Comparison of ENCODE assay signal across 23 mouse cellular contexts in the genomic region with DNA sequence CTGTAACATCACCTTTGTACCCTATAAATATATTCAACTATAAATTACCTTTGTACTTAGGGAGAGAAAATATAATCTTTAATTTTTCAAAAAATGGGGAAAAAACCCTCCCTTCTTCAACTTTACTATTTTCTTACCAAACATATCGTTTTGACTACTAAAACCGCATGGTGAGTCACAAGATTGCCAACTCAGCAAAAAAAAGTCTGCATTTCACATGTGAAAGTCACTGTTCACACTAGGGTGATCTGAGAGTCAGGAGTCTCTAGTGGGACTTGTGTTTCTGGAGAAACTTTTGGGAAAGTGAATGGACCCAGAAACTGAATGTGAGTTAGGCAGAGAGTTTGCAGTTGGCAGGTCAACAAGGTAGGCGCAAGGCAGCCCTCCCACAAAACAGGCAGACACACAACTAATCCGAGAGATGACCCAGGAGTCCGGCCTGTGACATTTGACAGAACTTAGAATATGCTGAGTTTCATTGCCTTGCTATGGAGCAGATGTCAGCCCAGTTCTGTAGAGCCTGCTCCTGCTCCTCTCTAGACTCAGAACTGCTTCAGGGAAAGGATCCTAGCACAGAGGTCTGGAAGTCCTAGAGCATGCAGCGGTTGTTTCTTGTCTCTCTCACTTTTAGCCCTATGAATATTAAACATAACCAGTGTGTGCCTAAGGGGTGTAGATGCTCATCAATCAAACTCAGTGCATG. TPM values are rescaled to one million over a fixed set of nuclear protein-coding genes. Genes with fewer than 3 reads are reported as not detected.
A peak's percentile ranks its signal among the peaks of the same experiment; 100 is the strongest.
DNase-seq lines count a peak whose midpoint lies in the region; ATAC-seq and TF ChIP-seq lines count a peak whose summit lies in the region.
"Had no signal": no experiment of that assay in that cellular context is flagged by ENCODE, and none has a peak within 500 bp of the region (broad histone marks: within the 10 kb centered on the region; RNA-seq: fewer than 3 reads in every experiment).

No protein-coding gene starts in this region.

- H3K36me3 ChIP-seq in hindbrain, embryonic 14.5 days (replicated peaks; ENCODE audit: control insufficient read depth, insufficient read depth): no peaks in the 10 kb centered on the region
- no peaks in the 10 kb centered on the region for H3K36me3 ChIP-seq in hindbrain, embryonic 12.5 days
- no peaks in the 10 kb centered on the region for H3K36me3 ChIP-seq in CH12.LX (replicated peaks in 1 of 2; ENCODE audit: control insufficient read depth in 1 of 2, insufficient read depth in 1 of 2, low read length in 1 of 2)
- H3K36me3 ChIP-seq: embryonic facial prominence, embryonic 10.5 days; heart, embryonic 12.5 days had no signal

- TF ChIP-seq POLR2A in CH12.LX (IDR thresholded peaks at IDR 0.05; ENCODE audit: low read depth, low read length): no peak

- no peaks in the 10 kb centered on the region for H3K9me3 ChIP-seq in hindbrain, embryonic 14.5 days (ENCODE audit: control insufficient read depth, low read length)
- no peaks in the 10 kb centered on the region for H3K9me3 ChIP-seq in hindbrain, embryonic 12.5 days (replicated peaks)
- no peaks in the 10 kb centered on the region for H3K9me3 ChIP-seq in CH12.LX (replicated peaks; ENCODE audit: low read length)
- H3K9me3 ChIP-seq: embryonic facial prominence, embryonic 10.5 days; heart, embryonic 12.5 days had no signal

- ATAC-seq in hindbrain, embryonic 14.5 days (ENCODE audit: low FRiP score): peak; percentile 46; the same call in 1 of the 2 replicates
- ATAC-seq in hindbrain, embryonic 12.5 days (ENCODE audit: low FRiP score): no peak
- ATAC-seq: CD4-positive, CD25-positive, alpha-beta regulatory T cell, adult 4 months; inflammation-experienced regulatory T-cells, adult 6 months had no signal

- no peaks in the 10 kb centered on the region for H3K79me2 ChIP-seq in CH12.LX (replicated peaks; ENCODE audit: control insufficient read depth, extremely low read depth, insufficient read depth, poor library complexity, severe bottlenecking)

- TF ChIP-seq CTCF in CH12.LX (conservative IDR thresholded peaks at IDR 0.05 in 1 of 2, IDR thresholded peaks at IDR 0.05 in 1 of 2; ENCODE audit: low read depth in 2 of 2, low read length in 2 of 2): no peak

- no peak for TF ChIP-seq RAD21 in CH12.LX (IDR thresholded peaks at IDR 0.05; ENCODE audit: low read depth, low read length)

- no peak overlapping the region for H3K9ac ChIP-seq in hindbrain, embryonic 14.5 days
- no peak overlapping the region for H3K9ac ChIP-seq in hindbrain, embryonic 12.5 days
- no peak overlapping the region for H3K9ac ChIP-seq in CH12.LX (ENCODE audit: insufficient read depth, low read depth)
- H3K9ac ChIP-seq: heart, embryonic 12.5 days had no signal

- H3K4me1 ChIP-seq in hindbrain, embryonic 14.5 days (replicated peaks; ENCODE audit: control insufficient read depth, insufficient read depth, low read length): no peaks in the 10 kb centered on the region
- no peaks in the 10 kb centered on the region for H3K4me1 ChIP-seq in hindbrain, embryonic 12.5 days
- H3K4me1 ChIP-seq in CH12.LX (ENCODE audit: control insufficient read depth in 1 of 2, insufficient read depth in 2 of 2): peaks cover 0 to 7% of the 10 kb centered on the region in 2 experiments; a peak in 2 of 4 replicates
- H3K4me1 ChIP-seq: heart, embryonic 12.5 days had no signal

- in situ Hi-C loops in CH12.LX (cut with MboI; ENCODE audit: low pct_ligation_motif_present, low pct_unique_long_range_greater_than_20kb, low sequenced_read_pairs): no loop called here

- no peak overlapping the region for H3K4me2 ChIP-seq in hindbrain, embryonic 14.5 days (replicated peaks)
- no peak overlapping the region for H3K4me2 ChIP-seq in hindbrain, embryonic 12.5 days (replicated peaks)
- no peak overlapping the region for H3K4me2 ChIP-seq in CH12.LX (ENCODE audit: insufficient read depth, low read depth, poor library complexity, severe bottlenecking)
- H3K4me2 ChIP-seq: heart, embryonic 12.5 days; liver, embryonic 11.5 days had no signal

- no peak overlapping the region for H3K27ac ChIP-seq in hindbrain, embryonic 14.5 days
- no peak overlapping the region for H3K27ac ChIP-seq in hindbrain, embryonic 12.5 days
- no peak overlapping the region for H3K27ac ChIP-seq in CH12.LX (ENCODE audit: insufficient read depth, low read depth)
- H3K27ac ChIP-seq: embryonic facial prominence, embryonic 10.5 days had no signal

- dilution Hi-C loops in CH12.LX (cut with MboI; ENCODE audit: extremely low pct_ligation_motif_present, extremely low pct_unique_long_range_greater_than_20kb, low sequenced_read_pairs): no loop called here

- 86% methylated on average over 6 of the region's 6 CpGs for WGBS in hindbrain, embryonic 14.5 days
- 86% methylated on average over 6 of the region's 6 CpGs for WGBS in hindbrain, embryonic 12.5 days

- DNase-seq in cerebellum, adult 11 months: peak; percentile 28
- no peak for DNase-seq in cerebellum, postnatal 4 days (ENCODE audit: low spot score in 2 of 2)
- no peak for DNase-seq in hindbrain, embryonic 14.5 days (ENCODE audit: low spot score)
- no peak for DNase-seq in CH12.LX (ENCODE audit: extremely low read depth)
- DNase-seq in cerebellum, postnatal 25 days: peak; percentile 44 to 64
- no peak for DNase-seq in frontal cortex, postnatal 36 days (ENCODE audit: low spot score in 2 of 2)
- no peak for DNase-seq in left cerebral cortex, adult 11 months (ENCODE audit: low spot score)
- DNase-seq: adrenal gland, postnatal 36 days; gastrocnemius, postnatal 10 days; heart, adult 11 months; heart, postnatal 14 days; kidney, adult 8-10 months; kidney, postnatal 14 days; lung, adult 18-20 months; thymus, postnatal 36 days had no signal

- H3K4me3 ChIP-seq in hindbrain, embryonic 14.5 days (replicated peaks; ENCODE audit: low read length): no peak overlapping the region
- no peak overlapping the region for H3K4me3 ChIP-seq in hindbrain, embryonic 12.5 days
- H3K4me3 ChIP-seq in CH12.LX (replicated peaks in 1 of 3; ENCODE audit: low read depth in 2 of 3, low read length in 2 of 3, poor library complexity in 1 of 3): no peak overlapping the region
- H3K4me3 ChIP-seq: embryonic facial prominence, embryonic 10.5 days; heart, embryonic 12.5 days; myocyte had no signal

- TF ChIP-seq EP300 in CH12.LX (IDR thresholded peaks at IDR 0.05; ENCODE audit: low read length): no peak

- H3K27me3 ChIP-seq in hindbrain, embryonic 14.5 days (ENCODE audit: control insufficient read depth, insufficient read depth, low read length): no peaks in the 10 kb centered on the region
- no peaks in the 10 kb centered on the region for H3K27me3 ChIP-seq in hindbrain, embryonic 12.5 days
- no peaks in the 10 kb centered on the region for H3K27me3 ChIP-seq in CH12.LX (replicated peaks)
- H3K27me3 ChIP-seq: heart, embryonic 12.5 days had no signal

TF ChIP-seq in CH12.LX, 34 proteins besides CTCF, POLR2A, EP300 and RAD21:
- TF ChIP-seq MAFK (IDR thresholded peaks at IDR 0.05; ENCODE audit: insufficient replicate concordance, low read length): peak; percentile 99
- TF ChIP-seq JUN (IDR thresholded peaks at IDR 0.05; ENCODE audit: insufficient read depth, low read depth, low read length): no peak

RNA-seq across cellular contexts. Expression of gene Emcn, which starts 26.4 kb away (rescaled TPM):
- polyA plus RNA-seq in hindbrain, embryonic 14.5 days (2014; fragmentation: Nextera tagmentation; extraction: Ambion mirVana): 14.3 and 18.7 TPM in 2 replicates
- polyA plus RNA-seq in hindbrain, embryonic 12.5 days (2016; fragmentation: Nextera tagmentation; extraction: Ambion mirVana): 23.0 and 23.6 TPM in 2 replicates
- total RNA-seq in CH12.LX (2012; rRNA removed) (not detected in 2 replicates), CH12.LX (2014; rRNA removed) (not detected in 2 replicates)
- polyA plus RNA-seq in CH12.LX (2012; ENCODE audit: insufficient read length, low read depth): not detected in 2 replicates
- total RNA-seq: neutrophil, adult 5-6 weeks had no signal
- polyA plus RNA-seq: CD4-positive, CD25-positive, alpha-beta regulatory T cell, adult 4 months; myocyte had no signal

Comparison
In these comparisons a context has a peak if more than half of its experiments do, and no peak if none do; other contexts are left out.
1. DNase-seq: peak in cerebellum, adult 11 months (single experiment) and cerebellum, postnatal 25 days (2 of 2); none in cerebellum, postnatal 4 days (0 of 2), hindbrain, embryonic 14.5 days (single experiment), CH12.LX (single experiment), frontal cortex, postnatal 36 days (0 of 2) and left cerebral cortex, adult 11 months (single experiment).
2. RNA of gene Emcn, which starts 26.4 kb away (polyA plus RNA-seq): 23.0 to 23.6 TPM in hindbrain, embryonic 12.5 days and 14.3 to 18.7 TPM in hindbrain, embryonic 14.5 days; not detected in CH12.LX; every median in the first group is over 10 times any median in the second.